Mouse (Mus musculus): Measurements from ENCODE around the gene C330021F23Rik.

DNA sequence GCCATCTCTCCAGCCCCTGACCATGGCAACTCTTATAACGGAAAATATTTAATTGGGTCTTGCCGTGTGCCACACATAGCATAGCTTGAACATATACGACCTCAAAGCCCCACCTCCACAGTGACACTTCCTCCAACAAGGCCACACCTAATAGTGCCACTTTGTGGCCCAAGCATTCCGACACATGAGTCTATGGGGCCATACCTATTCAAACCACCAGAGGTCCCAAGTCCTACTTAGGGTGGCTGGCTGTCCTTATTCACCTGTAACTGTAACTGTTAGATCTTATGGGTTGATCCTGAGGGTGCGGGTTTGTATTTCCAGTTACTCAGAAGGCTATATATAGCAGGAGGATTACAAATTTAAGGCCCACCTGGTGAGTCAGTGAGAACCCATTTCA lies 60.2 kb downstream of the C330021F23Rik start:
- TF ChIP-seq CTCF (IDR thresholded peaks at IDR 0.05; ENCODE audit: insufficient read depth, low read depth, low read length) (no peak), POLR2A (IDR thresholded peaks at IDR 0.05; ENCODE audit: insufficient read depth, low read depth, low read length) (no peak)

Data from olfactory bulb, adult 2 months (tissue).